In genomic region chr14:58786791-58787491, GRCm38 (mm10) we compare ENCODE assay signal across 11 mouse cellular contexts.
A peak's percentile ranks its signal among the peaks of the same experiment; 100 is the strongest.
DNase-seq lines count a peak whose midpoint lies in the region; ATAC-seq and TF ChIP-seq lines count a peak whose summit lies in the region.
"Had no signal": no experiment of that assay in that cellular context is flagged by ENCODE, and none has a peak within 500 bp of the region (broad histone marks: within the 10 kb centered on the region; RNA-seq: fewer than 3 reads in every experiment).

No protein-coding gene starts in this region.

- H3K27me3 ChIP-seq in lung, embryonic 14.5 days (ENCODE audit: insufficient read depth, low read length) = no peaks in the 10 kb centered on the region
- H3K27me3 ChIP-seq: heart, embryonic 15.5 days; neural tube, embryonic 13.5 days had no signal

- no peak for TF ChIP-seq CTCF in lung, embryonic 14.5 days (IDR thresholded peaks at IDR 0.05; ENCODE audit: low read depth)
- no peak for TF ChIP-seq CTCF in lung, adult 2 months (IDR thresholded peaks at IDR 0.05; ENCODE audit: insufficient read depth, low read length)

- no peak overlapping the region for H3K4me2 ChIP-seq in lung, embryonic 14.5 days
- H3K4me2 ChIP-seq: heart, embryonic 15.5 days; neural tube, embryonic 13.5 days had no signal

- H3K36me3 ChIP-seq in lung, embryonic 14.5 days (ENCODE audit: insufficient read depth) = no peaks in the 10 kb centered on the region
- H3K36me3 ChIP-seq: heart, embryonic 15.5 days; neural tube, embryonic 13.5 days had no signal

- H3K4me1 ChIP-seq in lung, embryonic 14.5 days (ENCODE audit: insufficient read depth) = no peaks in the 10 kb centered on the region
- H3K4me1 ChIP-seq in lung, adult 2 months (ENCODE audit: control insufficient read depth, insufficient read depth, low read length) = peaks cover 3% of the 10 kb centered on the region; the same call in 1 of the 2 replicates
- H3K4me1 ChIP-seq: neural tube, embryonic 13.5 days had no signal

- no peak; the same call in 1 of the 2 replicates for ATAC-seq in lung, embryonic 14.5 days (ENCODE audit: insufficient read depth)
- no peak for ATAC-seq in megakaryocyte, adult 5-6 weeks (ENCODE audit: poor library complexity, severe bottlenecking)

- TF ChIP-seq POLR2A in lung, adult 2 months (IDR thresholded peaks at IDR 0.05; ENCODE audit: borderline replicate concordance, extremely low read depth, low read depth, low read length) = no peak

- no peak overlapping the region for H3K27ac ChIP-seq in lung, embryonic 14.5 days (ENCODE audit: low read depth)
- H3K27ac ChIP-seq: heart, embryonic 15.5 days; neural tube, embryonic 13.5 days had no signal

- H3K4me3 ChIP-seq in lung, embryonic 14.5 days (ENCODE audit: low read depth, low read length) = no peak overlapping the region
- no peak overlapping the region for H3K4me3 ChIP-seq in lung, adult 2 months (replicated peaks; ENCODE audit: extremely low read depth, low read depth, low read length)
- H3K4me3 ChIP-seq: heart, embryonic 15.5 days; neural tube, embryonic 13.5 days had no signal

- no peak overlapping the region for H3K9ac ChIP-seq in lung, embryonic 14.5 days
- H3K9ac ChIP-seq: heart, embryonic 15.5 days; neural tube, embryonic 13.5 days had no signal

- WGBS in lung, embryonic 14.5 days = 87% methylated on average over 4 of the region's 4 CpGs
- WGBS in lung, adult 2 months = 83% methylated on average over 4 of the region's 4 CpGs

- peak; percentile 24 for DNase-seq in gastrocnemius, adult 18-20 months (ENCODE audit: low spot score)
- no peak for DNase-seq in gastrocnemius, postnatal 4 days (ENCODE audit: low spot score in 2 of 2)
- DNase-seq in lung, embryonic 14.5 days = peak; percentile 18
- DNase-seq in lung, adult 2 months = no peak
- DNase-seq in fat pad, adult 2 months (ENCODE audit: extremely low read depth, low read depth, low spot score) = peak; percentile 84
- peak; percentile 5 for DNase-seq in retina, postnatal 7 days (ENCODE audit: low read depth, low spot score)
- no peak for DNase-seq in c-Kit-positive CD71-positive TER-119-positive erythroid progenitor cells, embryonic 14.5 days (ENCODE audit: low spot score)
- DNase-seq: B cell, adult 2 months had no signal

- H3K9me3 ChIP-seq in lung, embryonic 14.5 days (ENCODE audit: low read depth, low read length) = no peaks in the 10 kb centered on the region
- H3K9me3 ChIP-seq: heart, embryonic 15.5 days; neural tube, embryonic 13.5 days had no signal

Comparison
In these comparisons a context has a peak if more than half of its experiments do, and no peak if none do; other contexts are left out.
1. DNase-seq: peak in gastrocnemius, adult 18-20 months (single experiment), lung, embryonic 14.5 days (single experiment), fat pad, adult 2 months (single experiment) and retina, postnatal 7 days (single experiment); none in gastrocnemius, postnatal 4 days (0 of 2), lung, adult 2 months (single experiment) and c-Kit-positive CD71-positive TER-119-positive erythroid progenitor cells, embryonic 14.5 days (single experiment).